Mouse (Mus musculus): ENCODE results near the gene Ccn1.
A peak's percentile ranks its signal among the peaks of the same experiment; 100 is the strongest.

Ccn1 gene

DNA sequence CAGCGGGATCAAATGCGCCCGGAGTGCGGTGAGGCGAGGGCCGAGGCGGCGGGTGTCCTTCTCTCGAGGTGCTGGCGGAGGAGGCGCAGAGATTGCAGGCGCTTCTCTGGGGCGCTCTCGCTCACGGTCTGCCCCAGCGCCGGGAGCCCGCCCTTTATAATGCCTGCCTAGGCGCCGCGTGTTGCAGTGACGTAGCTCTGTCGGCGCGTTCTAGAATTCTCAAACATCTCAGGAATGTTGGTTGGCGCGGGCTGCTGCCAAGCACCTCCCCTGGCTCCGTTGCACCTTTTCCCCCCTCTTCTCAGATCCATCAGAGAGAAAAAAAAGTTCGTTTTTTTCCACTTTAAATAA lies at the start of gene Ccn1:
TSS of gene Ccn1 (minus strand) at position 130 of the 351 bp plus-strand sequence.
- peak; percentile 48 to 59 for DNase-seq

DNA sequence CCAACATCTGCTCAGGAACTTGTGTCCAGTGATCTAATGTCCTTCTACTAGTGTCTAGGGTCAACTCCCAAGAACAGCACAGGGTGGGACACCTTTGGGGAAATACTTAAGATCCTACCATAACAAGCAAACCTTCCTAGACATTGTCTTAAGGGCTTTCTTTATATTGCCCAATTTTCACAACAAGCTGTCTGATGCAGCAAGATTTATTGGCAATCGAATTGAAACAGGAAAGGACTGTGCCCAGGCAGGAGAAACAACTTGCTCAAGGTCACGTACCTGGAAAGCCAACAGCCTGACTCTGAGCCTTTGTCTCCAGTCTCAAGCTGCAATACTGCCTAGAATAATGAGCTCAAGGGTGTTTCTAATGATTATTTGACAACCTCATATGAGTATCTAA lies 43.6 kb upstream of the Ccn1 start:
- no peak for DNase-seq

DNA sequence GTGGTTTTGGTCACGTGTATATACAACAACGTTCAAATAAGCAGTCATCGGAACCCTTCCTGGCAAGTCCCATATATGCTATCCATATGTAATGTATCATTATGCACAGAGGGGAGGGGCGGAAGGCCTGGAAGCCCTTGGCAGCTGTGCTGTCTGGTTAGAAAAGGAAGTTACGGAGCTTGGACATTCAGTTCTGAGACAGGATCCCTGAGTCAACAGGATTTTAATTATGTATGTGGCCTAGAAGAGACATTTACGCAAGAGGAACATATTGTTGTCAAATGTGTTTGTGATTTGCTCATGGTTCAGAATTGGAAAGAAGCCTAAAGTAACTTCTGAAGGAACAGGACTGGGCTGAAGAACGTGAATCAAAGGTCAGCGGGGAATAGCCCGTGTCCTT lies 42.3 kb upstream of the Ccn1 start:
- DNase-seq, result no peak

DNA sequence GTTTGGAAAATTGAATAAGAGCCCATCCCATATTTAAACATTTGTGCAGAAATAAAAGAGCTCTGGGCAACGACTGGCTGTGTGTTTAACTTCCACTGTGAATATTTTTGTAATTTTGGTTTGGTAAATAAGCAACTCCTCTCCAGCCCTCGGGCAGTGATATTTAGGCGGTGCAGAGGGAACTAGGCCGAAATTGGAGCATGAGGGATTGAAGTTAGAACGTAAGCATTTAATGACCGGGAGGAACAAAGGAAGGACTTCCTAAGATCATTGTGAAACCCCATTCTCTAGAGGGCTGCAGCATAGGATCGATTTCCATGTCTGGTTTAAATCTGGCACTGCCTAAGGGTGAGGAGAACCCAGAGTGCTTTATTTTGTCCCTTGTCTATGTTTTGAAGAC lies 41.6 kb upstream of the Ccn1 start:
- no peak for DNase-seq

DNA sequence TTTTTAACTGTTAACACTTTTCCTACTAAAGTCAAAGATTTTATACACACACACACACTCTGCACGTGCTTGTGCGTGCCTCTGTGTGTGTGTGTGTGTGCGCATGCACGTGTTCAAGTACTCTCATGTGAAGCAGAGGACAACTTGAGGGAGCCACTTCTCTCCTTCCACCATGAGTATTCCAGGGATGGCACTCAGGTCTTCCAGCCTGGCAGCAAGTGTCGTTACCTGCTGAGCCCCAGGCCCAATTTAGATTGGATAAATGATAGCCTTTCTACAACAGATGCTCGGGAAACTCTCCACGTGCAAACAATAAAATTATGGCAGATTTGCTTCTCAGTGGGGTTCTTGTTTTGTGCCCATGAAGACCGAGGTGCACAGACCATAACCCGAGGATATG lies 39.5 kb upstream of the Ccn1 start:
- peak; percentile 44 to 58 for DNase-seq

DNA sequence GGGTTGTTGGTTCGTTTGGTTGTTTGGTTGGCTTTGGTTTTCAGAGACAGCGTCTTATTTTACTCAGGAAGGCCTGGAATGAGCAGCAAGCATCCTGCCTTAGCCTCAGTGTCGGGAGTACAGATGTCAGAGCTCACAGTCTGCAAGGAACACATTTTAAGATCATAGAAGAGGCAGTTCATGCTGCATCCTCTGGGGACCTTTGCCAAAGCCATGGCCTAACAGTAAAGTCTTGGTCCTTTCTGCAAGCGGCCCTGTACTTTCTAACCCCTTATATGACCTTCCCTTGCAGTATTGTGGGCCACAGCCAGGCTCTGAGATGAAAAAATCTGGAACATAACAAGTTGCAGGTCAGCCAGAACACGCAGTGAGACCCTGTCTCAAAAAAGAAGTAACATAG lies 38.1 kb upstream of the Ccn1 start:
- DNase-seq, result no peak

DNA sequence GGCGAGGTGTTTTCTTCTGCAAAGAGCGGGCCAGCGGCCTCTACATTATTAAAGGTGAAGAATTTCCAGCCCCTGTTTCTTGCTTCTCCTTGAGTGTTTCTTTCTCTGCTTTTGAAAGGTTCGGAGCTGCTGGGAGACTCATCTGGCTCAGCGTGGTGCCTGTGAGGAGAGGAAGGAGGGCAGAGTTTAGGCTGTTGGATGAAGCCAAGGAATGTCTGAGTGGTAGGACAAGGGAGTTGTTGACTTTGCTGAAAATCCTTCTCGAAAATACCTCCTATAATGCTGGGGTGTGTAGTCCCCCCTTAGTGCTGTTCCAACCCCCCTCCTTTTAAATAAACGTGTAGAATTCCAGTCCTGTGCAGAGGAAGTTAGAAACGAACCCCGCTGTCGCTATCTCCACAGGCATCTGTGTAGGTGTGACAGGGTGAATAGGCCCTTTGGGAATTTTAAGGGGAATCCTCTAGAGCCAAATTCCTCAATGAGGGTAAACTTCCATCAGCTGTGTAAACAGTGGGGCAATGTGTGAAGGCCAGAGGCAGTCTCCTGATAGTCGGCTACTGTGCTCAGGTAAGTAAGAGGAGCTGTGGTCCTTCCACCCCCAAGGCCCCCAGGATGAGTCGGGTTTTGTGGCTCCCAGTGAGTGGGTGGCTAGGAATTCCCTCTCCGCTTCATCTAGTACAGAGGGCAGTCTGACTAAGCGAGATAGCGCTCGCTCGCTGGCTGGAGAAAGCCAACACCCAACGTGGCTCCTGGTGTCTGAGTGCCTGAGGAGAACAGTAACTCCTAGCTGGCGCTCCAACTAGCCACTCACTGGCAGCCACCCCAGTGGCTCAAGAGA lies 35.0 kb upstream of the Ccn1 start:
- DNase-seq, result peak in 1 of 2 experiments; percentile 15

DNA sequence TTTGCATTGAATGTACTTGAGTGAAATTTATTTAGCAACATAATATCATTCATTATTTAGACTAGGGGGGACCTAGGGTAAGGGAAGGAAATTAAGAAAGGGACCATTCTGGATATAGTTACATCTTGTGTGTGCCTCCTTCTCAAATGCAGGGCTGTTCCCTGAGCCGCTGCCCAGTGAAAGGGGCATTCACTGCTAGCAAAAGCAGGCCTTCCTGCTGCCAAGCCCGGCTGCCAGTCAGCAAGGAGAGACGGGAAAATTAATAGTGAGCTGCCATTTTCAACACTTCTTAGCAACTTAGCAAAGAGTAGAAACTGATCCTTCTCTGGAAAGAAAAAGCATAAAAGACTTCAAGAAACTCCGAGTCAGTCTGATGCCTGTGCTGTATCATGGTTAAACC lies 34.4 kb upstream of the Ccn1 start:
- peak in 1 of 2 experiments; percentile 37 for DNase-seq

DNA sequence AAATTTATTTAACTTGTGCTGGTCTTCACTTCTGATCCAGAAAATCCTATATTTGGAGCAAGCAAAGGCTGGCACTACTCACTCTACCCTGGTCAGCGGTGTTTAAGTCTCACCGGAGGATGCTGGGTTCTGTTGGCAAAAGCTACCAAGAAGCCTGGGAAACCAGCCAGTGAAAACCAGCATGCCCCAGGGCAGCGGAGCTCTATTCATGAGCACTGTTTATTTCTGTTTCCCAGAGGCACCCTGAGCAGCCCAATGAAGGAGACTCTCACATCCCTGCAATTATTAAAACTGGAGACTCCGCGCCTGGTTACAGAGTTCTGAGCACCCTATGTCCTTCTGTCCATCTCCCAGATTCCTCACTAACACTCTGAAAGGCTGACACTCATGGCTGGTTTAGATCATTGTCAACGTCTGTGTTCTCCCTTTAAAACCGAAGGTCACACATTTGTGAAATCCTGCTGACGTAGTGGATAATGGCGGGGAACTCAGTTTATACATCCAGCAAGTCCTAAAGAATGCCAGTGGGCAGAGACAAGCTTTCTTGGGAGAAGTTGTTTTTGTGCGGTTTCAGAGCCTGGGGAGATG lies 31.7 kb upstream of the Ccn1 start:
- DNase-seq, result peak; percentile 89 to 90

DNA sequence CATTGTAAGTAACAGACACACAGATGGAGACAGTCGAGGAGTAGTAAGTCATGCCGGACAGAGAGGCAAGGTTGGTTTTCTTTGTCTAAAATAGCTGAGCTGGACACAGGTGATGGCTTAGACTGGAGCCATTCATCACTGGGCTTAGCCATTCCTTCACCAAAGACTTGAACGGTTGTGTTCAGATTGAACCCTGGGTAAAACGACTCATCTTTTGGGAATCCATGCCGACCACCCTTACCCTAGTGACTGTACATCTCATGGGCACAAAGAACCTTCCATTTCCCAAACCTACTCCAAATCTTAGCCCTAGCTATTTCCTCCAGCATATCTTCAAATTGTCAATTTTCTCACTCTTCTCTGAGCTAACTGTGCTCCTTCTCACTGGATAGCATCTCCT lies 30.9 kb upstream of the Ccn1 start:
- no peak for DNase-seq

DNA sequence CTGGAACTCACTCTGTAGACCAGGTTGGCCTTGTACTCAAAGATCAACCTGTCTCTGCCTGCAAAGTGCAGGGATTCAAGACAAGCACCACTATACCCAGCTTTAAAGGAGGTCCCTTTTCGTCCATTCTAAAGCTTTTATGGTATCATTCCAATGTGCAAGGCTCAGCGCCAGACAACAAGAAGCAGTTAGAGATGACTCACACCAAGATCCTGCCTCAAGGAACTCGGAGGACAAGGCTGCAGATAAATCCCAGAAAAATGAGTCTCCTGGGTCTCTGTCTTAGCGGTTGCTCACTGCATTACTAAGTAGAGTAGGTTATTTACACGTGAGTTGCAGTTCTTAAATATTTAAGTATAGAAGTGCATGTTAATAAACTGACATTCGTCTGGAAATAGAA lies 26.4 kb upstream of the Ccn1 start:
- no peak for DNase-seq

DNA sequence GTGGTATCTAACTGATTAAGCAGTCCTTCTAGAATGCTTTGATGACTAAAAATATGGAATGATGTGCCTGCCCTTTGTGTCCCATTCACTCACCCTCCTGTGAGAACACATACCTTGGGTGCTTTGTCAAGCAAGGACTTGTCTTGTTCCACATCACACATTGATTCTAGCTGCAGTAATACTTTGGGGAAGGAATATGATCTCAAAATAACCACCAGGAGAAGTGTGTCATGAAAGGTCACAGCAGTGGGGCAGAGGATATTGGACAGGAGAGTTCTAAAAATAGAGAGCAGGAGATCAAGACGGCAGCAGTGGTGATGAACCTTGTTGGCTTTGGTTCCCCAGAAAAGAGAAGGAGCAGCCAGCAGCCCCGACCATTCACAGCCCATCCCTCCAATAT lies 25.0 kb upstream of the Ccn1 start:
- no peak for DNase-seq

DNA sequence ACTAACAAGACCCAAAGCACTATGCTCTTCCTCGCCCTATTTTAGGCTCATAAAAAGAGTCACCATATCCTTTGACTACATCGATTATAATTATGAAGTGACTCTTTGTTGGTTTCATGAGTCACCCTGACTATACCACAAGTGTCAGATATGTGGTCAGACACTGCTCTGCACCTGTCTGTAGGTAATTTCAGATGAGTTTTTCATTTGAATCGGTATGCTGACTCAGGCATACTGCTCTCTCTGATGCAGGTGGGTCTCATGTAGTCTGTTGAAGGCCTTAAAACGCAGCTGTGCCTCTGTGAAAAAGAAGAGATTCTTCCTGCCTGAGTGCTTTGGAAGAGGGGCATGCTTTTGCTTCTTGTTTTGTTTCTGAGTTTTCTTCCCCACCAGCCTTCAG lies 16.6 kb upstream of the Ccn1 start:
- DNase-seq, result no peak

DNA sequence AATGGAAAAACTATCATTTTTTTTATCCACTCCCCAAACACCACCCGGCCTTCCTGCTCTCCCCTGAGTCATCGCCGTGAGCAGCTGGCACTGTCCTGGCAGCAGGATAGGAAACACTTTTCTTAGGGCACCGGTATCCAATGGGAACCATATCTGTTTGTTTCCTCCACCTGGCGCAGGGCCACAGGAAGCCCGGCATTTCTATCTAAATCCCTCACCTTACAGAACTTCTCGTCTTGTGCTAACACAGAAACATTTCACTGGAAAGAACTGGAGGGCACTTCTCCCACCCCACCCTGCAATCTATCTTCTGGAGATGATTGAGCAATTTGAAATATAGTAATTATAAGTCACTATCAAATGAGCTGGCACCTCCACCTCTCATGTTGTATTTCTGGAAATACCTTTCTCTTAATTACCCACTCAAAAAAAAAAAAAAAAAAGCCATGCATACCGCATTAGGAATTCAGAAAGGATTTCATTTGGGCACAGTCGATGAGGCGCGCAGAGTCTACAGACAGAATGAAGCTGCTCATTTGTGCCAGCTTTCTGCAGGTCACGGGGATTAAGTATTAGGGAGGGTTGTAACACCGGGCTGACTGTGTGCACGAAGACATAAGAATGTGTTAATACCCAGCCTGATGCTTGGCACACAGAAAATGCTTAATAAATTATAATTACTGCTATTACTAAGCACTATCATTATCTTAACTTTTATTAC lies 7.4 kb upstream of the Ccn1 start:
- DNase-seq, result peak in 1 of 2 experiments; percentile 45

DNA sequence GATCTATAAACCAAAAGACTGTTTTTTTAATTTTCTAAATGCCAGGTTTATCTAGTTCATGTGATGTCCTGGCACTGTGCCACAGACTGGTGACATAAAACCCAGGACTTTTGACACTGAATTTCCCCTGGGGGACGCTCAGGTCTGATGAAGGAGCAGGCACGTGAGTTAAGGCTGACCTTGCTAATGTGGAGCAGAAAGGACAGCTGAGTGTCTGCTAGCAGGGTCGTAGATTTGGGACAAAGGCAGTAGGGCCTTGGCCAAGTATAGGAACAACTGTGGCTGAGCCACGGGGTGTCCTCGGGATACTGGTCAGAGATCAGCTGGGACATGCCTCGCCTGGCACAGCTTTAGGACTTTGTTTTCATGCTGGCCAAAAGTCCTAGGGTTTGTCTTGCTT lies 5.2 kb upstream of the Ccn1 start:
- DNase-seq, result no peak

DNA sequence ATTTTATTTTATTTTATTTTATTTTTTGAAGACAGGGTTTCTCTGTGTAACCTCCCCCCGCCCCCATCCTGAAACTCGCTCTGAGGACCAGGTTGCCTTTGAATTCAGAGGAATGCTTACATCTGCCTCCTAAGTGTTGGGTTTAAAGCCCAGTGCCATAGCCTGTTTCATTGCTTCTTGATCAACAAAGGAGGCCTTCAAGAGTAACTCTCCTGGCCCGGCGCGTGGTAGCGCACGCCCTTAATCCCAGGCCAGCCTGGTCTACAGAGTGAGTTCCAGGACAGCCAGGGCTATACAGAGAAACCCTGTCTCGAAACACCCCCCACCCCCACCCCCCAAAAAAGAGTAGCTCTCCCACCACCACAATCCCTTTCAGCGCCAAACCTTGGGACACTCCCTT lies 4.2 kb upstream of the Ccn1 start:
- DNase-seq, result no peak

DNA sequence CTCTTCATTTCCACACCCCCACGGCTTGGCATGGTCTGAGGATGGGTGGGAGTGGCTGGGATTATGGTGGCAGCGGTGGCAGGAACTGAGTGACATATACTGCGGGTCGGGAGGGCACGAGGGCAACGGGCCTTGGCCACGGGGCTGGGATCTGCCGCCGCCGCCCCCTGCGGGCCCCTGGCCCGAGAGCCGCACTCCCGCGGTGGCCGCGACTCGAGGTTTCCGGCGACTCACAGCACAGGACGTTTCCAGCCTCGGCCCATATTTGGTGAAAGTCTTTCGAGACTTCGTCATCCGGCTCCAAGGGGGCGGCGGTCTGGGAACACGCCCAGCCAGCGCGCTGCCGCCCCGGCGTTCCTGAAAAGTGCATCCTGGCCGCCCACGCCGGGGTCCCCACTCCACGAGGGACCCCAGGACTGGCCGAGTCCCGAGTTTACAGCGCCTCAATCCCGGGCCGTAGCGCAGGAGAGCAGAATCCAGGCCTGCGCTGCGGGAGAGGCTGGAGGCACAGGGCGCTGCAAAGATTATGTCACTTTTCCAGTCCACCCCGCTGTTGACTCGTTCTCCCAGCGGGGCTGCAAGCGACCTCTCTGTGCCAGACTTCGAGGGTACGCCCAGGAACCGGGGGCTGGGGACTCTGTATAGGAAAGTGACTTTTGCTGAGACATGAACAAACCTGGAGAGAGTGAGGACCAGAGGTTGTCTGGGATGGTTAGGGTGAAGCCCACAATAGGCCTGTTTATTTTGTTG lies 3.6 kb upstream of the Ccn1 start:
- peak; percentile 39 to 56 for DNase-seq

DNA sequence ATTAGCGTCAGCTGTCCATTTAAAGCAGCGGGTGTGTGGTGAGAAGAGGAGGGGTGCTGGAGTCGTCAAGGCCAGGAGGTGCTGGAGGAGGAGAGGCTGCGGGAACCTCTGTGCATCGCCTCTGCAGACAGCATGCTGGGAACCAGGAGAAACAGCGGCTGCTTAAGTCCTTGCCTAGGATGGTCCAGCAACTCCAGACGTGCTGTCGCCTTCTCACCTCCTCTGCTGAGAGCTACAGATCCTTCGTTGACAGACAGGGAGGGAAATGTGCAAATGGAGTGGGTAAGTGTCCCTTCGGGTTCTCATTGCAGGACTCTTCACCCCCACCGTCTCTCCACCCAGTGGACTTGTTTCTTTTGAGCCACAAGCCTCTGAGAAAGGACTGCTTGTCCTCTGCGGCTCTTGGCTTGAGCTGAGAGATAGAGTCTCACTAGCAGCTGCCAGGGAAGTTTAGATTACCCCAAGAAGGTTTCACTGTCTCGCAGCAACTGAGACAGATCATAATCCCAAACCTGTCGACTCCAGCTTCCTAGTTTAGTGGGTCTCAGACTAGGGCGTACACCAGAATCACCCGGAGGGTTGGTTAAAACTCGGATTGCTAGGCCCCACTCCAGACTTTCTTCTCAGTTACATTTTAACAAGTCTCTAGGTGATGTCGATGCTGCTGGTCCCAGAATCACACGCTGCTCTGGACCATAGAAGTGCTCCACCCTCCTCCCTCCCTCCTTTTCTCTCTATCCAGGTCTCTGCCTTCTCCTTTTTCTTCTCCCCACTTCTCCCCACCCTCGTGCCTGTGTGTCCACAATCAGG lies 2.7 kb upstream of the Ccn1 start:
- DNase-seq, result peak in 1 of 2 experiments; percentile 13

DNA sequence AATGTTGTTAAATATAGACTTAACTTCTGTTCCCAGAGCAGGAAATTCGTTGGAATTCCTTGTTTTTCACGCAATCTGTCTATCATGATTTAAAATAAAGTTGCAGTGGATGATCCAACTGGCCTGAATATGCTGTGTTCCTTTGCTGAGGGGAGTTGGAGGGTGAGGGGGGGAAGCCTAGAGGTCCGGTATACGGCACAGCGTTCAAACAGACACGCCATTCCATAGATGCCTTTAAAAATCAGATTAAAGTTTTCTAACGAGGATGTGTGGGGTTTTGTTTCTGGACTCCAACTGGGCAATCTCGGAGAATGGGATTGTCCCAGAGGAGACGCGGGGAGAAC lies 2.2 kb upstream of the Ccn1 start:
- DNase-seq, result no peak

DNA sequence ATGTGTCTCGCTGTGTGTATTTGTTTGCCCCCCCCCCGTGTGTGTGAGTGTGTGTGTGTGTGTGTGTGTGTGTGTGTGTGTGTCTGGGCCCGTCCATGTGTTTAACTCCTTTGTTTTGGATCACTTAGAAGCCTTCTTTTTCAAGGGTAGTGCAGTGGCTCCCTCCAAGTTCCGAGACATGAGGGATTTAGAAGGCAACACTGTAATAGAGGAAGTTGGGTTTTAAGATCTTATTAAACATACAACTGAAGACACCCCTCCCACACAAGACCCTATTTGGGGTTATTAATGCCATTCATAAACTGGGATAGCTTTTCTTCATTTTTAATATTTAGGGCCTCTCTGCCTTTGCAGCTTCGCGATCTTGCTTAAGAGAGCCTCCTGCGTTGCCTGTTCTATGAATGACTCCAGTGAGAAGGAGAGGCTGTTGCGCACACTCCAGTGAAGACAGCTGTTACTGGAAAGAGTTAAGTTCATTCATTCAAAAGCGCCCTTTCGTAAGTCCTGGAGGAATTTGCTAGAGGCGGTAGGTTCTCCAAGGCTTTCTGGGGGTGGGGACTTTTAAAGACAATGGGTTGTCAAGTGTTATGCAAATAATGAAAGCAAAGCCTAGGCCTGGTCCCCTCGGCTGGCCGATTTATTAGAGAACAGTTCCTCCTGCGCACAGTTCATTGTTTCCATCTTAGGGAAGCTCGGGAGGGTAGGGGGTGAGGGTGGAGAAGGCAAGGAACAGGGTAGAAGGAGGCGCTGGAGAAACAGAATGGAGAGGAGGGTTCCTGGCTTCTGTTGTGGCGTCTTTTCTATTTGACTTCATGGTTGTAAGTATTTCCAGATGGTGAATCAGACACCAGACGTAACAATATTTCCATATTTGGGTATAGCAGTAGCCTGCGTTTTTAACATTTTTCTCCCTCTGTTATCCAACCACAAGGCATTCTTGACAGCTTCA lies 1.5 kb upstream of the Ccn1 start:
- no peak for DNase-seq

DNA sequence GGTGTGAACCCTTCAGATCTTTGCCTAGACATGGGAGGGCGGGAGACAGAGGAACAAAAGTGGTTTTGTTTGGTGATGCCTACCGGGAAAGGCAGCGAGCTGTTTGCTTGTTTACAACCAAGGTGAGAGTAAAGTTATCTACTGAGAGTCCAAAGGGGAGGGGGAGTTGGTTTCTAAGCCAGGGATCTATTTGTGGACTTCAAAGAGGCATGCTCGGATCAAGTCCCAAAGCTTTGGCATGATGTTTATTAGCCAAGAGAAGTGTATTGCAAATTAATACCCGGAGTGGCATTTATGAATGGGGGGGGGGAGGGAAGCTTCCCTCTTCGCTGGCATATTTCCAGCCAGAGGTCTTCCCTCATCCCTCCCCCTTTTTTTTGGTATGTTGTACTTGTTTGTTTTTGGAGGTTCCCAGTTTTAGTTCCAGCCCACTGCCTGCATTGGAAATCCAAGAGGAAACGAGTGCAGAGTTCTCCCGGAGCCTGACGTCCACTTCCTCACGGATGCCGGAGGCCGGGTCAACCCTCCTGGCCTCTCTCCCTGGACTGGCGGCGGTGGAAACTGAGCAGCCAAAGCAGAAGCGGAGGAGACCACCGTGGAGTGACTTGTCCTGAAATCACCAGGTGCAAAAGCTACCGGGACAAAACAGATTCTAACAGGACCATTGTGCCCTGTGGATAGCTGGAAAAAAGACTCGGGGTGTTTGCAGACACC lies 674 bp upstream of the Ccn1 start:
- DNase-seq, result peak in 1 of 2 experiments; percentile 37

Data from cerebellum, postnatal 10 days (tissue).